Mouse (Mus musculus): Measurements from ENCODE around the gene Rdh5.

Gene Rdh5

GRCm38 (mm10) chr10:128922822-128923012 lies at the start of gene Rdh5:
TSS of gene Rdh5 (minus strand) at chr10:128922888.
- no peak for DNase-seq (ENCODE audit: extremely low spot score)

GRCm38 (mm10) chr10:128970740-128971250 lies 48.1 kb upstream of the Rdh5 start:
- DNase-seq (ENCODE audit: extremely low spot score) = no peak

GRCm38 (mm10) chr10:128968341-128968749 lies 45.7 kb upstream of the Rdh5 start:
- no peak for DNase-seq (ENCODE audit: extremely low spot score)

- DNase-seq (ENCODE audit: extremely low spot score) = no peak
Observed at GRCm38 (mm10) chr10:128965871-128966270, 43.2 kb upstream of the Rdh5 start.

GRCm38 (mm10) chr10:128964961-128965360 lies 42.3 kb upstream of the Rdh5 start:
- DNase-seq (ENCODE audit: extremely low spot score) = no peak

- no peak for DNase-seq (ENCODE audit: extremely low spot score)
Observed at GRCm38 (mm10) chr10:128960590-128961584, 38.2 kb upstream of the Rdh5 start, which contains the start of gene Mettl7b. TSS of gene Mettl7b (minus strand) at chr10:128960988.

- no peak for DNase-seq (ENCODE audit: extremely low spot score)
Observed at GRCm38 (mm10) chr10:128960142-128960541, 37.5 kb upstream of the Rdh5 start.

- no peak for DNase-seq (ENCODE audit: extremely low spot score)
Observed at GRCm38 (mm10) chr10:128958340-128958739, 35.7 kb upstream of the Rdh5 start.

- no peak for DNase-seq (ENCODE audit: extremely low spot score)
Observed at GRCm38 (mm10) chr10:128950208-128950887, 27.7 kb upstream of the Rdh5 start.

GRCm38 (mm10) chr10:128947496-128947895 lies 24.8 kb upstream of the Rdh5 start:
- DNase-seq (ENCODE audit: extremely low spot score) = no peak

GRCm38 (mm10) chr10:128945675-128946074 lies 23.0 kb upstream of the Rdh5 start:
- no peak for DNase-seq (ENCODE audit: extremely low spot score)

- DNase-seq (ENCODE audit: extremely low spot score) = no peak
Observed at GRCm38 (mm10) chr10:128940475-128941061, 17.9 kb upstream of the Rdh5 start.

- DNase-seq (ENCODE audit: extremely low spot score) = no peak
Observed at GRCm38 (mm10) chr10:128938974-128939373, 16.3 kb upstream of the Rdh5 start.

- no peak for DNase-seq (ENCODE audit: extremely low spot score)
Observed at GRCm38 (mm10) chr10:128938457-128938856, 15.8 kb upstream of the Rdh5 start.

GRCm38 (mm10) chr10:128937756-128938390 lies 15.2 kb upstream of the Rdh5 start:
- no peak for DNase-seq (ENCODE audit: extremely low spot score)

GRCm38 (mm10) chr10:128935826-128936440 lies 13.2 kb upstream of the Rdh5 start:
- DNase-seq (ENCODE audit: extremely low spot score) = no peak

GRCm38 (mm10) chr10:128934997-128935787 lies 12.5 kb upstream of the Rdh5 start:
- DNase-seq (ENCODE audit: extremely low spot score) = no peak

GRCm38 (mm10) chr10:128933976-128934721 lies 11.5 kb upstream of the Rdh5 start:
- DNase-seq (ENCODE audit: extremely low spot score) = no peak

GRCm38 (mm10) chr10:128933574-128933973 lies 10.9 kb upstream of the Rdh5 start, which contains the start of gene Itga7:
TSS of gene Itga7 (plus strand) at chr10:128933818.
- peak; percentile 71 for DNase-seq (ENCODE audit: extremely low spot score)

GRCm38 (mm10) chr10:128931441-128931840 lies 8.8 kb upstream of the Rdh5 start:
- DNase-seq (ENCODE audit: extremely low spot score) = no peak

Data from embryo, embryonic 9.5 days (tissue).